Mouse (Mus musculus): ENCODE data around the gene Rnf114.

DNA sequence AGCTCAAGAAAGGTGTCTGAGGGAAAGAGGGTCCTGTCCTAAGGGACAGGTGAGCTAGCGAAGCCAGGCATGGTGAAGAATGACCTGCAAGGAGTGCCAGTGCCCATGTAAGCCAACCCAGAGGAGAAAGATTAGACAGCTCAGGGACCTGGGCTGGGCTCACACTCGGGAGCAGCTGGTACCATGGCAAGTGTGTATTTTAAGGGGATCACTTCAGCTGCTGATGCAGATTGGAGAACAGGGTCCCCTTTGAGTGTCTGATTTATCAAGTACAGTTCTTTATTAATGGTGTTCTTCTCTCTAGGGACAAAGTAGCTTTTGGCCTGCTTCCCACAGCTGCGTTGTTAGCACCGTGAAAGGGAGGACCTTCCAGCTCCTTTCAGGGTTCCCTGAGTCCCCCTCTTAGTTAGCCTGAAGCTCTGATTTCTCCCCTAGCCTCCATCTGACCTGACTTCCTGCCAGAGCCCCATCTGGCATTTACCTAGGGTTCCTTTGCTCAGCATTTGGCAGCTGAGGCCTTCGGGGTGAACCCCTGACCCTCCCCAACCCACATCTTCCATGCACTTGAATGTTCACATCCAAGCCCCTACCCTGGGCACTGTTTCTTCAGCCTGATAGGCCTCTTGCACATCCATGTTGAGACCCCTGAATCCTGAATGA, 36.0 kb upstream of the Rnf114 start:
- no peak for TF ChIP-seq EP300 (IDR thresholded peaks at IDR 0.05; ENCODE audit: insufficient read depth, low read depth, low read length)
- no peak for TF ChIP-seq POLR2A (IDR thresholded peaks at IDR 0.05; ENCODE audit: insufficient read depth, low read length)
- TF ChIP-seq CTCF (IDR thresholded peaks at IDR 0.05; ENCODE audit: low read depth, low read length): no peak
